Mouse (Mus musculus): Measurements from ENCODE around the gene Arhgap45. TPM values are rescaled to one million over a fixed set of nuclear protein-coding genes. Genes with fewer than 3 reads are reported as not detected.
A peak's percentile ranks its signal among the peaks of the same experiment; 100 is the strongest.

Gene Arhgap45
- total RNA-seq, 2 experiments from 2014 or later, result 7.1 to 8.5 TPM

DNA sequence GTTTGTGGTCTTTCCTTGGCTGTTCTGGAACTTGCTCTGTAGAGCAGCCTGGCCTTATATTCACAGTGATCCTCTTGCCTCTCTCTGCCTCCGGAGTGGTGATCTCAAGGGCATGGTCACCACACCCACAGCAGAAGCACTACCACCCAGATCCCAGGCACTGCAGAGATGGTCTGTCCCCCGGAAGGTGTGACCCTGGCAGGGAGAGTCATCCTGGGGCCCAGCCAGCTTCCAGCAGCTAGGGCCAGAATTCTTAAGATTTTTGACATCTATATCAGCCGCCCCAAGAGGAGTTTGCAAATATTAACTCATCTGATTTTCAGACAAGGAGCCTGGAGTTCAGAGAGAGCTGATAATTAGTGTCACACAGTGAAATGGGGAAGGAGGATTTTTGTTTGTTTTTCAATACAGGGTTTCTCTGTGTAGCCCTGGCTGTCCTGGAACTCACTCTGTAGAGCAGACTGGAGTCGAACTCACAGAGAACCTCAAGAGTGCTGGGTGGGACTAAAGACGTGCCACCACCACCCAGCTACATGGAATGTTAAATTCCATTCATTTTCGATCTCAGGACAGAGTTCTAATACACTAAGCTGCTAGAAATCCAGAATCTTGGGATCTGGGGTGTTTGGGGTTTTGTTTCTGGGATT, 30.1 kb upstream of the Arhgap45 start:
- DNase-seq (ENCODE audit: low spot score in 2 of 2), result no peak

DNA sequence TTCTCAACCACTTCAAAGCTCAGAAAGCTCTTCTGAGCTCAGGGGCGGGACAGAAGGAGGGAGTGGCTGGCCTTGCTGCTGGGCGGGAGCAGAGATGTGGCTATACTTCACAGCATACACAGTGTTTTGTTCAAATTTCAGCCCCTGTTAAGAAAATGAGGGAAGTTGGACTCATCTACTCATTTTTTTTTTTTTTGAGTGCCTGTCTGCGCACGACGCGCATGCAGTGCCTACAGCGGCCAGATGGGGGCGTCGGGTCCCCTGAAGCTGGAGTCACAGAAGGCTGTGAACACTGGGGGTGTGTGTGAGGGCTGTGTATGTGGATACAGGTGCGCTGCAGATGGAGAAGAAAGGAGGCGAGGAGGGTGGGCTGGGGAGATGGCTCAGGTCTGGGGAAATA, 29.5 kb upstream of the Arhgap45 start:
- DNase-seq (ENCODE audit: low spot score in 2 of 2), result peak; percentile 65 to 75

DNA sequence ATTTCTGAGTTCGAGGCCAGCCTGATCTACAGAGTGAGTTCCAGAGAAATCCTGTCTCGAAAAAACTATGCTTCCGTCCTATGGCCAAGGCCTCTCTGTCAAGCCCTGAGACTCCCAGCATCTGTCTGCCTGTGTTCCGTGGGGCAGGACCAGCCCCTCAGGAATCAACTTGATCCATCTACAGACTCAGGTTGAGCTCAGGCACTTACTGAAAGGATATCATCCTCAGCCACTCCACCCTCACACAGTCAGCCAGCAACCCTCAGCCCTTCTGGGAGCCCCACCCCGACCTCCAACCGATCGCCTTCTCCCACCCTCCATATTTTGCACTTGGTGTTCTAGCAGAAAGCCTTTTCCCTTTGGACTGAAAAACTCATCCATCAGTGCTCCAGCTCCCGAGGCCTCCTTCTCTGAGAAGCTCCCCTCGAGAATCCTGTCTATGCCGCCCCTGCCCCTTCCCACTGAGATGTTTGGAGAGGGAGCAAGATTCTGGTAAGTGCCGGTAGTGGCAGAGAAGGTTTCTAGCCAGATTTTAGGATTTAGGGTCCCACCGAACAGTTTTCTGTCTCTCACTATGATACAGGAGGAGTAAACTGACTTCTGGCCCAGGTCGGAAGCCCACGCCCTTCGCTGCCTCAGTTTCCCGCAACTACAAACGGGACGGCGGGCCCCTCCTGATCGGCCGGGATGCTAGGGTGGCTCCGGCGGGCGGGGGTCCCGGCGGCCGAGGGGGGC, 28.5 kb upstream of the Arhgap45 start:
- DNase-seq (ENCODE audit: low spot score in 2 of 2), result no peak

DNA sequence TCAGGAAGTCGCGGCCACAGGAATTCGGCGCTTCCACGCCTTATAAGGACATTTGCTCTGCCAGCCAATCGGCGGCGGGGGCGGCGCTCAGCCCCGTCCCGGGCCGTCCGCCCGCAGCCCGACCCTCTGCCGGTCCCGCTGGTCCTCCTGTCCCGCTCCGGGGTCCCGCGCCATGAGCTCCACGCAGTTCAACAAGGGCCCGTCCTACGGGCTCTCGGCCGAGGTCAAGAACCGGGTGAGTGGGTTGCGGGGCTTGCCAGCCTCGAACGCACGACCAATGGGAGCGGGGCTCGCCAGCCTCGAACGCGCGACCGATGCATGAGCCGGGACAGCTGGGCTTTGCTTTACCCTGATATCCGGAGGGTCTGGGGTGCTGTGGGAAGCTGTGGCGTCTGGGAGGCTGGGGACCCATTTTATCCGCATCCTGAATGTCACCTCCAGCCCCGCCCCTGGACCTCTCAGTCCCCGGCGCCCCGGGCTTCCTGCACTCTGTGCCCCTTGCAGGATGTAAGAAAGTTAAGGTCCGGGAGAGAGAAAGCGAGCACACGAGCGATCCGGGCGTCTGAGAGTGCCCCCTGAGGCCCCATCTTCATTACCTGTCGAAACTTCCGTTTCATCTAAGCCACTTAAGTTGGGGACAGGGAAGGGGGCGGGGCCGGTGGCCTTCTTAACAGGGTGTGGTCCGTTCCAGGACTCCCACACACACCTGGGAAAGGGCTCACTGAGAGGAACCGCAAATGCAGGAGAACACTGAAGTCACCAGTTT, 27.8 kb upstream of the Arhgap45 start, which contains the start of gene Cnn2:
TSS of gene Cnn2 (plus strand) at position 79 of the 766 bp plus-strand sequence.
- no peak for DNase-seq (ENCODE audit: low spot score in 2 of 2)

DNA sequence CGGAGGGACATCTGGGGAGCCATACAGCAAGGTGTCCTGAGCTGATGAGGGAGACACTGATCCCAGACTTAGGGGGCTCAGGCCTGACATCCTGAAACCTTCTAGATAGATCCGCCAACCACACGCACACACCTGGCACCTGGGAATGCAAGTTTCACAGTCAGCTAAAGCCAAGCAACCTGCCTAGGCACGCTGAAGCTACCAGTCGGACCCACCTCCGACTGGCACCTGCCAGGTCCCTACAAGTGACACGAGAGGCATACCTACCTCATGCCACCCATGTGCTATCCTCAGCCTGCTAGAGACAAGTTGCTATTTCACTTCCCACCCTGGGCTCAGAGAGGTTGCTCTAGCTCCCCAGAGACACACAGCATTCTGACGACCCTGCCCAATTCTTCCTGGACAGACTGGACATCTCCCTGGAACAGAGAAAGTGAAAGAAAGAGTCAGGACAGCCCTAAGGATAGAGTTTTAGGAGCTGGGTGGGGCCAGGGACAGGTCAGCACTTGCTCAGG, 27.1 kb upstream of the Arhgap45 start:
- DNase-seq (ENCODE audit: low spot score in 2 of 2), result no peak

DNA sequence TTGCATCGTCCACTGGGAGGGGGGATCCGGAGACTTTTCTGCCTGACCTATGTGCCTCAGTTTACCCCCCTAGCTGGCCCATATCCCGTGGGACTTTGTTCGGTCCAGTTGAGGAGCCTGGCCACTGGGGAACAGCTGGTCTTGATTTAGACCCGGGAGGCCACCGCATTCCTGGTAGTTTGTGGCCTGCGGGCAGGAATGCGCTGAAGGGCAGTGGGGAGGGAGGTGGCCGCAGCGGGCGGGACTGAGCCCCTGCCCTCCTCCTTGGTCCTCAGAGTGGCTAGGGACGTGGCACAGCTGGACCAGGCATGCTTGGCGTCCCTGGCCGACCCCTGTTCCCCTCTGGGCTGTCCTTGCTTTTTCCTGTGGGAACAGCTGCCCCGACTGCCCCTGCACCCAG, 26.6 kb upstream of the Arhgap45 start:
- DNase-seq (ENCODE audit: low spot score in 2 of 2), result no peak

DNA sequence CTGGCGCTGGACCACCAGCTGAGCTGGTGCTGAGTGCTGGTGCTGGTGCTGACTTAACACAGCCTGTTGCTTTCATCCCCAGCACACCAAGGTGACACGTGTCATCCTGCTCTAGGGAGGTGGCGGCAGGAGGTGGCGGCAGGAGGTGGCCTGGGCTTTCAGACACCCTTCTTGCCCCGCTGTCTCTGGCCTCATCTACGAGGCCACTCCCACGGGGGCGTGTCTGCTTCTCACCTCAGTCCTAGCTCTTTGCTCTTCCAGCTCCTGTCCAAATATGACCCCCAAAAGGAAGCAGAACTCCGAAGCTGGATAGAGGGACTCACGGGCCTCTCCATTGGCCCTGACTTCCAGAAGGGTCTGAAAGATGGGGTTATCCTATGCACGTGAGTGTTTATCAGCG, 25.4 kb upstream of the Arhgap45 start:
- DNase-seq (ENCODE audit: low spot score in 2 of 2), result no peak

DNA sequence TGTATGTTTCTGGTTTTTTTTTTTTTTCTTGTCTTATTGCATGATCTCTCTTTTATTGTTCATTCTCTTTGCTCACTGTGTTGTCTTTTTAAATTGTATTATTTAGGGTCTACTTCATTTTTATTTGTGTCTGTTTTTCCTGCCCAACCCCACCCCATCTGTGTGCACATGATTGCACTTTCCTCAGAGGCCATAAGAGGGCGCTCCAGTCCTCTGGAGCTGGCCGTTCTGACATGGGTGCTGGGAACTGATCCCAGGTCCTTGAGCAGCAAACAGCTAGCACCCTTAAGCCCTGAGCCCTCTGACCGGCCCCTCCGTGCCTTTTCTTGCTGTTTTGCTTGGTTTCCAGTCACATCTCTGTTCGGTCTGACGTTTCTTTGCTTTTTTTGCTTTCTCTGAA, 24.9 kb upstream of the Arhgap45 start:
- no peak for DNase-seq (ENCODE audit: low spot score in 2 of 2)

DNA sequence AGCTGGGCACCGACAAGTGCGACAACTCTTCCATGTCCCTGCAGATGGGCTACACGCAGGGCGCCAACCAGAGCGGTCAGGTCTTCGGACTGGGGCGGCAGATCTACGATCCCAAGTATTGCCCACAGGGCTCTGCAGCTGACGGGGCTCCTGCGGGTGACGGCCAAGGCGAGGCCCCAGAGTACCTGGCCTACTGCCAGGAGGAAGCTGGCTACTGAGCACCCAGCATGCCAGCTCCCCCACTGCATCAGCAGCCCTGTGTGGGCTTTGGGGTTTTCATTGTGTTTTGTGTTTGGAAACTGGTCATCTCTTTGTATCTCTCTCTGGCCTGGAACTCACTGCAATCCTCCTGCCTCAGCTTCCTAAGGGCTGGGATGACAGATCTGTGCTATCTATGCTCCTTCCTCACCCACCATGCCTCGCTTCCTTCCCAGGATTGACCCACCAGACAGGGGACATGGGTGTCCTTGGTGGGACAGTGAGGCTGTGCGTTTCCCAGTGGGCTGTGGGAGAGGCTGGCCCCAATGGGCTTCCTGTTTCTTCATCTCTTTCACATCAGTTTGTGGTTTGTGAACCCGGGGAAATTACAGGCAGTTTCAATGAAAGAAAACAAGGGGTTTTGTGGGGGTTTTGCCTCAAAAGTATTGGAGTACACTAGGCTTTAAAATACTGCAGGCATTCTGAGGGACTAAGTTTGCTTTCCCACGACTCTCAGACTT, 21.9 kb upstream of the Arhgap45 start:
- DNase-seq (ENCODE audit: low spot score in 2 of 2), result no peak

DNA sequence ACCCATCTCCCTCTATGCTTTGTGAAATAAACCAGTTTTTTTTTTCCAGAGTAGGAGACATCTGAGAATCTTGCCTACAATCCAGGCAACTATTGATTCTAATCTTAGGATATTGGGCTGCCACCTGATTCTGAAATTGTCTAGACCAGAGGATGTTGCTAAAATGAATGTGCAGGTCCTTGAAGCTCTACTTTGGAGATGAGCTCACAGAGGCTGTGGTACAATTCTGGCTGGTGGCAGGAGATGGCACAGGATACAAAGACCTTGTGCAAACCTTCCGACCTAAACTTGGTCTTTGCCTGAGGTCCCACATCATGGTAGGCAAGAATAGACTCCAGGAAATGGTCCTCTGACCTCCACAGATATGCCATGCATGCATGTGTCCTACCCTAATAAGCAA, 20.8 kb upstream of the Arhgap45 start:
- no peak for DNase-seq (ENCODE audit: low spot score in 2 of 2)

DNA sequence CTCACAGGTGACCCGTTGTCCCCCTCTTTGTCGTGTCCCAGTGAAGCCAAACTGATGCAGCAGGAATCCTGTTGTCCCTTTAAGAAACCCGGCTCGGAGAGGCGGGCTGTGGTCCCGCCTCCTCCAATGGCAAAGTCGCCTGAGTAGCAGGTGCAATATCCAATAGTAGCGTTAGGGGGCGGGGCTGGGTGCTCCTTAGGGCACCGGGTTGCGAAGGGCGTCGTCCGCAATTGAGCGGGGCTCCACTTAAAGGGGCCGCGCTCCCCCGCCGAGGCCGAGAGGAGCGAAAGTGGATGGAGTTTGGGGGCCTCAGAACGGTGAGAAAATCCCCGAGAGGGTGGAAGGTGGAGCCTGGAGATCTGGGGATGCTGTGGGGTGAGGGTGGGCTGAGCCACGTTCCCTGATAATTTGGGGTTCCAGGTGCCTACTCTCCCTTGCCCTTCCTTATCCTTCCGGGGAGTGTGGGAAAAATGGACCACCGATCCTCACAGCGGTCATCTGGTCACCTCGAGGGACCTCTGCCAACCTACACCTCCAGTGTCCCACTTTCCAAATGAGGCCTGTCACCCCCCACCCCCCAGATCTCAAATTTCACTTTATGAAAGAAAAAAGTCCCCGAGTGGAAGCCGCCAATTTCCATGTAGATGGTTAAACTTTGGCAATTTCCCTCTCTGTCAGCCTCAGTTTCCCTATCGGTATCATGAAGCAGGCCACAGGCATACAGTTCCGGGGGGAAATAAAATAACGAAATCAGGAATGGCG, 20.0 kb upstream of the Arhgap45 start, which contains the start of gene Abca7:
TSS of gene Abca7 (plus strand) at position 223 of the 762 bp plus-strand sequence.
- peak; percentile 91 to 95 for DNase-seq (ENCODE audit: low spot score in 2 of 2)

DNA sequence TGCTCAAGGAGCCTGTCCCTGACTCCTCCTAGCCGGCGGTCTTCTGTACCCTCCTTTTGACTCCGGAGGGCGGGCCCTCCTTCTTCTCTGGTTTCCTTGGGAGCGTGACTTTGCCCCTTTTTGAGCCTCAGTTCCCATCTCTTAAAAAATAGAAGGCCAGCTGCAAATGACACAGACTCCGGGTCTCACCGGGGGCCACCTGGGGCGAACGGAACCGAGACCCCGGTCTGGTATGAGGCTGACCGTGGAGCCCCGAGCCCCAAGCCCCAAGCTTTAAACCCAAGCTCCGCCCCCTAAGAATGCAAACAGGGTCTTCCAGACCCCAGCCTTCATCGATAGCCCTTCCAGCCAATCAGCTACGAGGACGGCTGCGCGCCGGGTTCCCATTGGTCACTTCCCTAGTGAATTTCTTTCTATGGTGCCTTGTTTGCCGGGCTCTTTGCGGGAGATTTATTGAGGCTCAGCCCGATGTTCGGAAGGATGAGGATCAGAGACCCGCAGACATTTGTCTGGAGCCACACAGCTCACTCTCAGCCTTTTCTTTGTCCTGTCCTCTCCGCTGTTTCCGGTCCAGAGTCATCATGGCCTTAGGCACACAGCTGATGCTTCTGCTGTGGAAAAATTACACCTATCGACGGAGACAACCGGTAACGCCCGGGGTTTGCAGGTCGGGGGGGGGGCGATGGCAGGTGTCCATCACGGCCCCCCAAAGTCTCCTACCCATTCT, 19.3 kb upstream of the Arhgap45 start:
- DNase-seq (ENCODE audit: low spot score in 2 of 2), result peak in 1 of 2 experiments; percentile 49

DNA sequence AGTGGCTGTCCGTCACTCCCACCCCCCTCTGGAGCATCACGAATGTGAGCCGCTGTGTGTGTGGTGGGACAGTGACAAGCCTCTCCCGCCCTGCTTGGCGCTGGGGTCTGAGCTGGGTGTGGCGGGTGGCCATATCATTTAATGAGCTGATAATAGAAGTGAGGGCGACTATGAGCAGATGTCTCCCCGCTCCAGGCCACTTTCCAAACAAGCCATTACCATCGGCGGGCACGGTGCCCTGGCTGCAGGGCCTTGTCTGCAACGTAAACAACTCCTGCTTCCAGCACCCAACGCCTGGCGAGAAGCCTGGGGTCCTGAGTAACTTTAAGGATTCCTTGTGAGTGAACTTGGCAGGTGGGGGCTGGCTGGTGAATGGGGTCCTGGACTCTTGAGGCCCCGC, 18.6 kb upstream of the Arhgap45 start:
- no peak for DNase-seq (ENCODE audit: low spot score in 2 of 2)

DNA sequence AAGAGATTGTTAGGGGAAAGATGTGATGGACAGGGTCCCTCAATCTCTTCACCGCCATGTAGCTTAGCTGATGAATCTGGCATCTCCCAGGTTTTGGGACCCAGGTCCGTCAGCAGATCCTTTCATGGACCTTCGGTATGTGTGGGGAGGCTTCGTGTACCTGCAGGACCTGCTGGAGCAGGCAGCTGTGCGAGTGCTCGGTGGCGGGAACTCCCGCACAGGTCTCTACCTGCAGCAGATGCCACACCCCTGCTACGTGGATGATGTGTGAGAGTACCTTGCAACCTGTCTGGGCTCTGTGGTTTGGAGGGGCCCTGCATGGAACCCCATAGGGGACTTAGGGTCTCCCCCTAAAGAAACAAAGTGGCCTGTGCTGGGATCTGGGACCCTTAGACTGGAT, 14.5 kb upstream of the Arhgap45 start:
- DNase-seq (ENCODE audit: low spot score in 2 of 2), result no peak

DNA sequence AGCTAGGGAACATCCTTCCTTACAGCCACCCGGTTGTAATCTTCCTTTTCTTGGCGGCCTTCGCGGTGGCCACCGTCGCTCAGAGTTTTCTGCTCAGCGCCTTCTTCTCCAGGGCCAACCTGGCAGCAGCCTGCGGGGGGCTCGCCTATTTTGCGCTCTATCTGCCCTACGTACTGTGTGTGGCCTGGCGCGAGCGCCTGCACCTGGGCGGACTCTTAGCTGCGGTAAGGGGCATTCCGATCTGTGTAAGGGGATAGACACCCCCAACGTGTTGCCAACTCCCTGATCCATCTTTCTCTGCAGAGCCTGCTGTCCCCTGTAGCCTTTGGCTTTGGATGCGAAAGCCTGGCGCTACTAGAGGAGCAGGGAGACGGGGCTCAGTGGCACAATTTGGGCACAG, 13.6 kb upstream of the Arhgap45 start:
- no peak for DNase-seq (ENCODE audit: low spot score in 2 of 2)

DNA sequence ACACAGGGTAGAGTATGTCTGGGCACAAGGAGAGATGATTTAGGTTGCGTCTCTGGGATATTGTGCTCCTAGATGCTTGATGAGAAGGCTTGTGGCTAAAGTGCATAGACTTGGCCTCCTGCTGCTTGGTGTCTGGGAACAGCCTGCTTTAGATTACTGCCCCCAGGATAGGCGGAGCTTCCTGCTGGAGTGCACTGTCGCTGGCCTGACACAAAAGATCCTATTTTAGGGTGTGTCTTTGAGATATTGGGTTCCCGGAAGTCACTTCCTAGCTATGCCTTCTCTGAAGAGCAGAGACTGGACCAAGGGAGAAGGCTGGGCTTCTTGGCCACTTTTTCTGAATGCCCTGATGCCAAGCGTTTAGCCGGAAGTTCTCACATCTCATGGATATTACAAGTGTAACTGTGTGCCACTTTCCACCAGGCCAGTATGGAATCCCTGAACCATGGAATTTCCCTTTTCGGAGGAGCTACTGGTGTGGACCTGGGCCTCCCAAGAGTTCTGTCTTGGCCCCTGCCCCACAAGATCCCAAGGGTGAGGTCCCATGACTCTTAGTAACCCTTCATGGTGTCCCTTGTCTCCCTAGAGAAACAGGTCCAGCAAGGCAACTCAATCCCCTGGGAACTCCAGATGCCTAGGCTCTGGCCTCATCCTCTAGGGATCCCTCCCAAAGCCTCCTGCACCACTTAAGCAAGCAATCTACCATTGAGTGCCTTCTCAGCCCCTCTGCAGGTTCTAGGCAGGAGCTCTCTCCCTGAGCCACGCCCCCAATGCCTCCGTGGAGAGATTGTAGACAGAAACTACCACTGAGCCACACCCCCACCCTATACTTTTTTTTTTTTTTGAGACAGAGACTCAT, 12.8 kb upstream of the Arhgap45 start:
- DNase-seq (ENCODE audit: low spot score in 2 of 2), result no peak

DNA sequence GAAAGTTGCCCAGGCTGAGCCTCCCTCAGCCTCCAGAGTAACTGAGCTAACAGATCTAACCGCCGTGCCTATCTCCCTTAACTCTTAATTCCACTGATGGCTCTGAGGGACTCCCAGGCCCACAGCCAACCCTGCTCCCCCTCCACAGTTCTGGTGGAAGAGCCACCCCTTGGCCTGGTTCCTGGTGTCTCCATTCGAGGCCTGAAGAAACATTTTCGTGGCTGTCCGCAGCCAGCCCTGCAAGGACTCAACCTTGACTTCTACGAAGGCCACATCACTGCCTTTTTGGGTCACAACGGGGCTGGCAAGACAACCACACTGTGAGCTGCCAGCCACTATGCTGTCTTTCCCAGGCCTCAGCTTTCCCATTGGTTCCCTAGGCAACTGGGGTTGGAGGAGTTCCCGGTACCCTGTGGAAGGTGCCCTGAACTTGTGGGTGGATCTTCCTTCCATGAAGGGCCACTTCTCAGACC, 12.2 kb upstream of the Arhgap45 start:
- no peak for DNase-seq (ENCODE audit: low spot score in 2 of 2)

DNA sequence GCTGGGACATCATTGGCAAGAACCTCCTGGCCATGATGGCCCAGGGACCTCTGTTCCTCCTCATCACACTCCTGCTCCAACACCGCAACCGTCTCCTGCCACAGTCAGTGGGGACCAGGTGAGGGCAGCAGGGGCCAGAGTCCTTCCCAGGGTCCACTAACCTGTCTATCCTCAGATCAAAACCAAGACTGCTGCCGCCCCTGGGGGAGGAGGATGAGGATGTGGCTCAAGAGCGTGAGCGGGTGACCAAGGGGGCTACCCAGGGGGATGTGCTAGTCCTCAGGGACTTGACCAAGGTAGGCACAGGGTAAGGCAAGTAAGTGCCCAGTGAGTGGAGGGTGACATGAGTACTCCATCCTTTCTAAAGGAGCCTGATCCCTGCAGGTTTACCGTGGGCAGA, 4.7 kb upstream of the Arhgap45 start:
- no peak for DNase-seq (ENCODE audit: low spot score in 2 of 2)

DNA sequence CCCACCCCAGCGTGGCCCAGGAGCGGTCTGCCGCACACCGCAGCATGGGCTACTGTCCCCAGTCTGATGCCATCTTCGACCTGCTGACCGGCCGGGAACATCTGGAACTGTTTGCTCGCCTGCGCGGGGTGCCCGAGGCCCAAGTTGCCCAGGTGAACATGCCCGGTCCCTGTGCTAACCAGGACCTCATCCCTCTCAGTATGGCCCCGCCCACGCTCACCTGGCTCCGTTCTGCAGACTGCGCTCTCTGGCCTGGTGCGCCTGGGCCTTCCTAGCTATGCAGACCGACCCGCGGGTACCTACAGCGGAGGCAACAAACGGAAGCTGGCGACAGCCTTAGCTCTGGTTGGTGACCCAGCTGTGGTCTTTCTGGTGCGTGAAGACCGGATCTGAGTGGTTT, 2.8 kb upstream of the Arhgap45 start:
- DNase-seq (ENCODE audit: low spot score in 2 of 2), result no peak

All from adrenal gland, postnatal 4 days (tissue).